Mouse (Mus musculus) kidney, embryonic 14.5 days (tissue): ENCODE measurements around the gene A730061H03Rik. TPM values are rescaled to one million over a fixed set of nuclear protein-coding genes. Genes with fewer than 3 reads are reported as not detected.

ENCODE experiments used
- ATAC-seq: fragments of 200-750 bp; cut with Nextera tagmentation; 2 replicates; pipeline ENCODE4 v1.8.0; 2017; ENCODE audit warnings: moderate number of reproducible peaks, mild to moderate bottlenecking, moderate TSS enrichment, moderate library complexity; ENCODE audit not compliant: low FRiP score, low TSS enrichment
- H3K27ac ChIP-seq: fragments of 300-500 bp; sonication (generic); 2 replicates; pipeline ENCODE4 v1.5.1; 2014; ENCODE audit warnings: low read depth, mild to moderate bottlenecking, low read length, moderate library complexity, mixed read lengths
- H3K27me3 ChIP-seq: fragments of 300-500 bp; sonication (generic); 2 replicates; pipeline ENCODE4 v1.6.1; 2014; ENCODE audit warnings: mild to moderate bottlenecking, low read length; ENCODE audit not compliant: control insufficient read depth, insufficient read depth
- H3K36me3 ChIP-seq: fragments of 300-500 bp; sonication (generic); 2 replicates; pipeline ENCODE4 v1.6.1; 2014; ENCODE audit warnings: low read length, mixed read lengths; ENCODE audit not compliant: control insufficient read depth, insufficient read depth
- H3K4me1 ChIP-seq: fragments of 300-500 bp; sonication (generic); 2 replicates; pipeline ENCODE4 v1.6.1; 2014; ENCODE audit warnings: low read length, mixed read lengths; ENCODE audit not compliant: control insufficient read depth, insufficient read depth
- H3K4me2 ChIP-seq: fragments of 300-500 bp; sonication (generic); replicated peaks from 2 replicates; pipeline ENCODE4 v1.6.1; 2014; ENCODE audit warnings: low read depth, mild to moderate bottlenecking, low read length
- H3K4me3 ChIP-seq: fragments of 300-500 bp; sonication (generic); 2 replicates; pipeline ENCODE4 v1.5.1; 2014; ENCODE audit warnings: mild to moderate bottlenecking, low read length
- H3K9ac ChIP-seq: fragments of 300-500 bp; sonication (generic); 2 replicates; pipeline ENCODE4 v1.6.1; 2014; ENCODE audit warnings: low read depth, mild to moderate bottlenecking, low read length, moderate library complexity
- H3K9me3 ChIP-seq: fragments of 300-500 bp; sonication (generic); 2 replicates; pipeline ENCODE4 v1.6.1; 2016; ENCODE audit warnings: low read length; ENCODE audit not compliant: control insufficient read depth
- WGBS: fragments of 180-500 bp; shearing (Covaris S2); extraction: QIAGEN DNeasy Blood & Tissue Kit; methylation state at CpG from one replicate; pipeline ENCODE4 v1.1.7; 2014; 5-methylcytosine and 5-hydroxymethylcytosine counted together
- polyA plus RNA-seq: library from polyadenylated mRNA; unstranded; fragments of >200 nt; fragmentation: Nextera tagmentation; extraction: Ambion mirVana; gene quantifications from 2 replicates; pipeline ENCODE4 v1.2.1, GENCODE M21; 2014

Gene A730061H03Rik
- polyA plus RNA-seq, 1 experiment from 2014 or later: 1.5 TPM

- Histone ChIP-seq H3K27me3 (no peaks in the 10 kb centered on the region), H3K27ac (no peak overlapping the region), H3K9ac (no peak overlapping the region), H3K4me1 (peaks cover 19% of the 10 kb centered on the region), H3K9me3 (no peaks in the 10 kb centered on the region), H3K4me3 (no peak overlapping the region), H3K36me3 (peaks cover 8% of the 10 kb centered on the region; the same call in 1 of the 2 replicates), H3K4me2 (no peak overlapping the region)
- WGBS: 78% methylated on average over 16 of the region's 16 CpGs
- ATAC-seq: no peak
These were observed 16.2 kb upstream of the A730061H03Rik start for GRCm38 (mm10) chr14:55576376-55576775.

- H3K27ac ChIP-seq: no peak overlapping the region
- no peak overlapping the region for H3K4me3 ChIP-seq
- no peaks in the 10 kb centered on the region for H3K9me3 ChIP-seq
- WGBS: 76% methylated on average over 13 of the region's 13 CpGs
- H3K4me1 ChIP-seq: peaks cover 19% of the 10 kb centered on the region
- H3K27me3 ChIP-seq: no peaks in the 10 kb centered on the region
- peak overlapping the region; percentile 13; the same call in 1 of the 2 replicates for H3K4me2 ChIP-seq
- ATAC-seq: no peak
- peaks cover 3% of the 10 kb centered on the region; the same call in 1 of the 2 replicates for H3K36me3 ChIP-seq
- H3K9ac ChIP-seq: no peak overlapping the region
These were observed 15.5 kb upstream of the A730061H03Rik start for GRCm38 (mm10) chr14:55575711-55576110.

- Histone ChIP-seq H3K4me2 (peak within 1 kb of the TSS; percentile 13; the same call in 1 of the 2 replicates), H3K4me1 (peaks cover 19% of the 10 kb centered on the region), H3K27me3 (no peaks in the 10 kb centered on the region), H3K36me3 (no peaks in the 10 kb centered on the region), H3K4me3 (no peak within 1 kb of the TSS), H3K9me3 (no peaks in the 10 kb centered on the region), H3K9ac (0 out of 2 replicates have a peak within 1 kb of the TSS, but pooled peaks have one; percentile 8), H3K27ac (no peak within 1 kb of the TSS)
- 80% methylated on average over 8 of the region's 8 CpGs for WGBS
- ATAC-seq: no peak
These were observed 15.1 kb upstream of the A730061H03Rik start, which contains the start of gene Fitm1 for GRCm38 (mm10) chr14:55575302-55575701. TSS of gene Fitm1 (plus strand) at chr14:55575617.

- H3K4me3 ChIP-seq: no peak overlapping the region
- no peak overlapping the region for H3K27ac ChIP-seq
- 0 out of 2 replicates have a peak, but pooled peaks cover 10% of the 10 kb centered on the region for H3K4me1 ChIP-seq
- H3K9ac ChIP-seq: no peak overlapping the region
- no peaks in the 10 kb centered on the region for H3K9me3 ChIP-seq
- ATAC-seq: no peak
- peaks cover 29% of the 10 kb centered on the region for H3K36me3 ChIP-seq
- no peaks in the 10 kb centered on the region for H3K27me3 ChIP-seq
- H3K4me2 ChIP-seq: no peak overlapping the region
These were observed 11.6 kb upstream of the A730061H03Rik start for GRCm38 (mm10) chr14:55571760-55572159.

GRCm38 (mm10) chr14:55570588-55570987 is 10.4 kb upstream of the A730061H03Rik start:
- no peaks in the 10 kb centered on the region for H3K27me3 ChIP-seq
- no peak overlapping the region for H3K4me2 ChIP-seq
- 0 out of 2 replicates have a peak, but pooled peaks cover 4% of the 10 kb centered on the region for H3K4me1 ChIP-seq
- H3K9ac ChIP-seq: no peak overlapping the region
- H3K36me3 ChIP-seq: peaks cover 41% of the 10 kb centered on the region
- ATAC-seq: no peak
- H3K4me3 ChIP-seq: no peak overlapping the region
- H3K9me3 ChIP-seq: no peaks in the 10 kb centered on the region
- 87% methylated on average over 2 of the region's 2 CpGs for WGBS
- H3K27ac ChIP-seq: no peak overlapping the region

- 77% methylated on average over 3 of the region's 3 CpGs for WGBS
- Histone ChIP-seq H3K27ac (no peak overlapping the region), H3K9ac (no peak overlapping the region), H3K36me3 (peaks cover 66% of the 10 kb centered on the region), H3K4me2 (no peak overlapping the region), H3K4me3 (no peak overlapping the region), H3K4me1 (no peaks in the 10 kb centered on the region), H3K9me3 (no peaks in the 10 kb centered on the region), H3K27me3 (no peaks in the 10 kb centered on the region)
- no peak for ATAC-seq
These were observed 7.3 kb upstream of the A730061H03Rik start for GRCm38 (mm10) chr14:55567496-55567895.

- no peak overlapping the region for H3K4me3 ChIP-seq
- 83% methylated on average over 3 of the region's 3 CpGs for WGBS
- H3K27me3 ChIP-seq: no peaks in the 10 kb centered on the region
- H3K27ac ChIP-seq: no peak overlapping the region
- peaks cover 66% of the 10 kb centered on the region for H3K36me3 ChIP-seq
- no peak for ATAC-seq
- H3K4me2 ChIP-seq: no peak overlapping the region
- 0 out of 2 replicates have a peak, but pooled peaks cover 6% of the 10 kb centered on the region for H3K4me1 ChIP-seq
- no peak overlapping the region for H3K9ac ChIP-seq
- no peaks in the 10 kb centered on the region for H3K9me3 ChIP-seq
These were observed 5.5 kb upstream of the A730061H03Rik start for GRCm38 (mm10) chr14:55565748-55566147.

- H3K27ac ChIP-seq: no peak overlapping the region
- H3K4me2 ChIP-seq: no peak overlapping the region
- H3K36me3 ChIP-seq: peaks cover 51% of the 10 kb centered on the region
- no peak for ATAC-seq
- H3K9ac ChIP-seq: no peak overlapping the region
- H3K27me3 ChIP-seq: no peaks in the 10 kb centered on the region
- no peak overlapping the region for H3K4me3 ChIP-seq
- WGBS: 91% methylated on average over 11 of the region's 11 CpGs
- H3K9me3 ChIP-seq: no peaks in the 10 kb centered on the region
- H3K4me1 ChIP-seq: peaks cover 6% of the 10 kb centered on the region; the same call in 1 of the 2 replicates
These were observed 3.0 kb upstream of the A730061H03Rik start for GRCm38 (mm10) chr14:55563249-55563648.

GRCm38 (mm10) chr14:55561860-55562259 is 1.7 kb upstream of the A730061H03Rik start:
- Histone ChIP-seq H3K9me3 (no peaks in the 10 kb centered on the region), H3K4me2 (peak overlapping the region; percentile 83), H3K36me3 (peaks cover 37% of the 10 kb centered on the region), H3K4me3 (peak overlapping the region; percentile 61), H3K9ac (0 out of 2 replicates have a peak overlapping the region, but pooled peaks have one; percentile 1), H3K4me1 (peaks cover 6% of the 10 kb centered on the region; the same call in 1 of the 2 replicates), H3K27me3 (no peaks in the 10 kb centered on the region), H3K27ac (no peak overlapping the region)
- WGBS: 69% methylated on average over 10 of the region's 10 CpGs
- ATAC-seq: no peak
